Mouse (Mus musculus) Patski (cell line): ENCODE results near the gene Col4a3. TPM values are rescaled to one million over a fixed set of nuclear protein-coding genes. Genes with fewer than 3 reads are reported as not detected.

ENCODE experiments used
- ATAC-seq: fragments of 100-300 bp; one replicate; pipeline ENCODE4 v1.8.0; 2021
- CTCF ChIA-PET: fragments of 350-600 bp; sonication (Branson Sonifier 250); formaldehyde crosslinking; loops from one replicate; lab custom pipeline; 2022; ENCODE audit warnings: inconsistent platforms; lab: Charles Lee
- POLR2A ChIA-PET: fragments of 350-600 bp; sonication (Branson Sonifier 250); formaldehyde crosslinking; loops from one replicate; lab custom pipeline; 2022; ENCODE audit warnings: antibody characterized with exemption, inconsistent platforms; lab: Charles Lee
- DNase-seq: peaks from one replicate; pipeline ENCODE4 v3.0.0-alpha.2; 2011; ENCODE audit warnings: low read depth, low spot score
- H3K27me3 ChIP-seq: fragments of 371-371 bp; one replicate; pipeline ENCODE4 v1.5.1; 2021
- CTCF ChIP-seq: fragments of 100-300 bp; IDR thresholded peaks from one replicate; pipeline ENCODE4 v1.5.1; 2021
- in situ Hi-C: fragments of 300-500 bp; cut with MboI; formaldehyde crosslinking; loops from 3 replicates; pipeline ENCODE4 v1.11.1; 2018; ENCODE audit warnings: low pct_unique_long_range_greater_than_20kb, mixed read lengths
- polyA plus RNA-seq: library from polyadenylated mRNA; unstranded; gene quantifications from one replicate; pipeline ENCODE4 v1.2.3, GENCODE M21; 2021

The Col4a3 gene
- polyA plus RNA-seq, 1 experiment from 2014 or later, result 70.1 TPM

DNA sequence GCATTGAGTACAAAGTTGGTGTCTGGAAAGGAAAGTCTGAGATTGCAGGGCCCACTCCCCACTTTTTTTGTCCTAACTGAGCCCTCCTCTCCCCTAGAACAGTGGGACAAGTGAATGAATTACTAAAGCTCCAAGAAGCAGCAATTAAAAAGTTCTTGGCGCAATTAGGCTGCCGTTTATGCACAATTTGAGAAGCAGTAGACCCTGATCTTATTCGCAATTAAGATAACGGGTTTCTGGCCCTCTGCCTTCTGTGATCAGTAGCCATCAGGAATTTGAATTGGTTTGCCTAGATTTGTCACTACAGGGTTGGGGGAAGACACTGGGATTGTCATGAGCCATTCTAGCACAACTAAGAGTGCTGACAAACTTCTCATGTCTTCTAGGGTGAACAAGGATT, 64.1 kb downstream of the Col4a3 start:
- no peak for TF ChIP-seq CTCF
- DNase-seq (no peak), ATAC-seq (no peak)
- in situ Hi-C loops, result no loop called here
- ChIA-PET POLR2A (no interaction called here), CTCF (interaction anchor here (1.4 kb wide), 1 partner anchor 24 kb away, joined by 3 read pairs; no protein-coding TSS in a partner anchor)
- no peaks in the 10 kb centered on the region for H3K27me3 ChIP-seq

- ChIA-PET CTCF (interaction anchor here (2.6 kb wide), 1 partner anchor 12 kb away, joined by 8 read pairs; no protein-coding TSS in a partner anchor), POLR2A (no interaction called here)
- in situ Hi-C loops, result no loop called here
- ATAC-seq (no peak), DNase-seq (no peak)
- no peaks in the 10 kb centered on the region for H3K27me3 ChIP-seq
- no peak for TF ChIP-seq CTCF
Observed at GRCm38 (mm10) chr1:82654046-82654445, 67.3 kb downstream of the Col4a3 start.

DNA sequence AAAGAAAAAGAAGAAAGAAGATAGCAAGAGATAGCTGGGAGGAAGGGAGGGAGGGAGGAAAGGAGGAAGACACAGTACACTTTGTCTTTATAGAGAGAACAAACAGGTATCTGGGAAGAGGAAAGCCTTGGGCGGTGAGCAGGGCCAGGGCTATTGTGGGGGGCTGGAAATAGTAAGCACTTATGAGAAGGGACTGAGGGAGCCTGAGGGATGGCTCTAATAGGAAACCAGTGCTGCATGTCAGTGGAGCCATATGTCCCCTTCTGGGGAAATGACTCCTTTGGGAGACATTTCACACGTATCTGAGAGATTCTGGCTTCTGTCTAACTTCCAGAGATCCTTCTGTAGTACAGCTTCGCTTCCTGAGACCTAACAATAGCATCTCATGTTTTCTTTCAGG, 69.7 kb downstream of the Col4a3 start:
- in situ Hi-C loops, result no loop called here
- no peak for DNase-seq
- TF ChIP-seq CTCF, result no peak
- ATAC-seq, result no peak
- H3K27me3 ChIP-seq, result no peaks in the 10 kb centered on the region
- POLR2A ChIA-PET, result no interaction called here
- CTCF ChIA-PET, result interaction anchor here (2.6 kb wide), 1 partner anchor 14 kb away, joined by 8 read pairs; no protein-coding TSS in a partner anchor

GRCm38 (mm10) chr1:82662269-82662668, 75.5 kb downstream of the Col4a3 start:
- CTCF ChIA-PET, result interaction anchor here (0.8 to 1.8 kb wide), 3 partner anchors 9 to 20 kb away, joined by 3 to 5 read pairs (median 3); no protein-coding TSS in a partner anchor
- no peak for DNase-seq
- no peaks in the 10 kb centered on the region for H3K27me3 ChIP-seq
- no peak for TF ChIP-seq CTCF
- in situ Hi-C loops, result no loop called here
- POLR2A ChIA-PET, result no interaction called here
- no peak for ATAC-seq

DNA sequence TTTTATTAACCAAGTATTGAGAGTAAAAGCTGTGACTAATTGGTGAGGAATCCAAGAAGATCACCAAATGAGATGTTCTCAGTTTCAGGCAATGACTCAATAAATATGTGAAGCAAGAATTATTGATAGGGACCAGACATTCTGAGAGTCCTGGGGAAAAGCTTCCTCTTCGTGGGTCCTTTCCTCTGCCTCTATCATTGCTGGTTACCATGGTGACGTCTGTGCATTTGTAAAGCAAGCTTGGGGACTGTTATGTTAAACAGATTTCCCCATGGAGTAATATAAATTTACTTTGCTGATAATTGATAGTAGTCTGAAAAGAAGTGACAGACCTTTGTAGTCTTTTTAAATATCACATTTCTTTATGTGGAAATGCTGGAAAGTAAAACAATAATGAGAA, 76.8 kb downstream of the Col4a3 start:
- ATAC-seq (no peak), DNase-seq (no peak)
- no peaks in the 10 kb centered on the region for H3K27me3 ChIP-seq
- ChIA-PET POLR2A (no interaction called here), CTCF (interaction anchor here (1.6 kb wide), 1 partner anchor 22 kb away, joined by 3 read pairs; no protein-coding TSS in a partner anchor)
- no peak for TF ChIP-seq CTCF
- in situ Hi-C loops, result no loop called here

DNA sequence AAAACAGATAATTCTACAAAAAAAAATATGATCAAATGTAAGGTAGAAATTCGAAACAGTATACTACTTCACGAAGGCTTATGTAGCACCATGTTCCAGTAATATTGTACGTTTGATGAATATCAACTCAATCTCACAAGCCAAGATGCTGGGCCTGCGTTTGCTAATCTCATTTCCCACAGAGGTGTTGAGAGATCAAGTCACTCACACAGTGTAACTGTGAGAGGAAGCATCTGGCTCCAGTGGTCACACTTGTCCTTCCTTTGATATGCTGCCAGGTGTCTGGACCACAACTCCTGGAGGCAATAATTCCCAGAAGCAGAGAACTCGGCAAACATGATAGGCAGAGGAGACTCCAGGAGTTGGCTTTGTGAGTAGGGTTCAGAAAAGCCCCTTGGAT, 99.6 kb downstream of the Col4a3 start:
- DNase-seq (no peak), ATAC-seq (no peak)
- no peaks in the 10 kb centered on the region for H3K27me3 ChIP-seq
- CTCF ChIA-PET, result no interaction called here
- POLR2A ChIA-PET, result no interaction called here
- no peak for TF ChIP-seq CTCF
- in situ Hi-C loops, result no loop called here

- in situ Hi-C loops, result no loop called here
- no peak for TF ChIP-seq CTCF
- ChIA-PET POLR2A (no interaction called here), CTCF (no interaction called here)
- no peaks in the 10 kb centered on the region for H3K27me3 ChIP-seq
- ATAC-seq (no peak), DNase-seq (no peak)
Observed at GRCm38 (mm10) chr1:82686866-82687265, 100.1 kb downstream of the Col4a3 start.

DNA sequence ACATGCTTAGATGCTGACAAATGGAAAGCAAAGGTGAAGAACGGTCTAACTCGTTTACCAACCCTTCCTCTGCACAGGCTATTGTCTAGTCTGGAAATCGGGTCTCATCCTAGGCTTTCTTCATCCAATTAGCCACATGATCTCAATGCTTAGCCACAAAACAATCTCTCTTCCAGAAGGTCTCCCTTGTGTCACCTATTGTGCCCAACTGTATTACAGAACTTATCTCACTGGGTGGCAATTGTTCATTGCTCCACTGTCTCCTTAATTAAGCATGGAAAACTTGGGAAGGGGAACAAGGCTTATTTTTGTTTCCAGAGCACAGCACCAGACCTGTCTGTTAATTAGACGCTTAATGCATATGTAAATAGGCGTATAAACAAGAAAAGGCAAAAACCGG, 101.2 kb downstream of the Col4a3 start:
- ChIA-PET CTCF (no interaction called here), POLR2A (no interaction called here)
- TF ChIP-seq CTCF, result no peak
- no peaks in the 10 kb centered on the region for H3K27me3 ChIP-seq
- ATAC-seq (no peak), DNase-seq (no peak)
- in situ Hi-C loops, result no loop called here

GRCm38 (mm10) chr1:82695915-82696314, 109.2 kb downstream of the Col4a3 start:
- DNase-seq (peak; percentile 65), ATAC-seq (peak; percentile 95)
- CTCF ChIA-PET, result interaction anchor here (0.9 to 1.2 kb wide), 2 partner anchors 16 to 34 kb away, joined by 3 read pairs; no protein-coding TSS in a partner anchor
- POLR2A ChIA-PET, result interaction anchor here (0.6 kb wide), 1 partner anchor 24 kb away, joined by 3 read pairs; no protein-coding TSS in a partner anchor
- no peaks in the 10 kb centered on the region for H3K27me3 ChIP-seq
- TF ChIP-seq CTCF, result no peak
- in situ Hi-C loops, result no loop called here

- in situ Hi-C loops, result no loop called here
- no peaks in the 10 kb centered on the region for H3K27me3 ChIP-seq
- CTCF ChIA-PET, result no interaction called here
- ATAC-seq (no peak), DNase-seq (no peak)
- no peak for TF ChIP-seq CTCF
- POLR2A ChIA-PET, result no interaction called here
Observed at GRCm38 (mm10) chr1:82717816-82718512, 131.2 kb downstream of the Col4a3 start.

DNA sequence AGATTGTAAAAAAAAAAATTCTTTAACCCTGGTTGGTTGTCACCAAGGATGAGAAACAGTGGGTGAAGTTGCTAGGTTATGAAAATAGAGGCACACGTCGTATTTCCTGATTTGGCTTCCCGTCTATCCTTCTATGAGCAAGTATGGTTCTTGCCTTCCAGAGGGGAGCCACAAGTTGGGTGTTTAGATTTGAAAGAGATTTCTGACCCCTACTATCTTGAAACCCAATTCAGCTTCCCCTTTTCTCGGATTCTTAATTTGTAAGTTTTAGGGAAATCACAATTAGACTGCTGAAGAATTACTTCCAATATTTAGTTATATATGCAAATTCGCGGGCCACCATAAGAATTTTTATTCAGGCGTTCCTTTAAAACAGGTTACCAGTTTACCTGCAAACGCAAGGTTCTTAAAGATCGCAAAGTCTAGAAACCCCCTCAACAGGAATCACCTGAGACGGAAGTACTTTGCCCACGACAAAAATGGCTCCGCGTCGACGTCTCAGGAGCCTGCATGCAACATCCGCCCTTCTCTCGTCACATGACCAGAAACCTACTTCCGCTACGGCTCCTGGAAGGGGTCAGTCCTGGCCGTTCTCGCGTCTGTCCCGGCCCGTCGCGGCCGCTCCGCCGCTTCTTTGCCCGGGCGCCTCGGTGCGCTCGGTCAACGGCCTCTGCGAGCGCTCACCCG, 137.8 kb downstream of the Col4a3 start, which contains the start of gene Mff:
Gene Mff, plus strand, starts transcription at position 552 of the 687 bp plus-strand sequence.
- CTCF ChIA-PET, result interaction anchor here (0.6 kb wide), 1 partner anchor 39 kb away, joined by 3 read pairs; no protein-coding TSS in a partner anchor
- TF ChIP-seq CTCF, result no peak

More for the DNA sequence above, 137.8 kb downstream of the Col4a3 start, which contains the start of gene Mff:
- POLR2A ChIA-PET, result no interaction called here
- ATAC-seq (peak; percentile 85), DNase-seq (peak; percentile 61)
- in situ Hi-C loops, result no loop called here
- no peaks in the 10 kb centered on the region for H3K27me3 ChIP-seq
